In the genomic region with DNA sequence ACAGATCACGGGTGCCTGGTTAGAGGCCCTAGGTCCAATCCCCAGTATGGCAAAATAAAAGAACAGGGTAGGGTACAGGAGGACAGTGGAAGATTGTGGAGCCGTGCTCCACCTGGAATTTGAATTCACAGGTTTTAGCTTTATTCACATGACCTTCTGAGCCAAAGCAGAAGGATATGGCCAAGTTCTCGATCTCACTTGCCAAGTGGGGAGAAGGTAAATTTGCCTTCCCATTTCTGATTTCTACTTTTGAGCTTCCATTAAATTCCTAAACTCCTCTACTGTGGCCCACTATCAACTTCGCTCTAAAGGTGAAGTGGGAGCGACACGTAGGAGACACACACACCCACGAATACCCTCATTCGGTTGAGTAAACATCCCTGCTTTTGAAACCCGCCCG, we compare ENCODE assay signal across 8 mouse cellular contexts. TPM values are rescaled to one million over a fixed set of nuclear protein-coding genes. Genes with fewer than 3 reads are reported as not detected.
DNase-seq lines count a peak whose midpoint lies in the region; ATAC-seq and TF ChIP-seq lines count a peak whose summit lies in the region.

No protein-coding gene starts in this region.

- DNase-seq in left cerebral cortex, adult 2 months (ENCODE audit: extremely low spot score in 1 of 2, low spot score in 2 of 2) = no peak
- DNase-seq in left cerebral cortex, postnatal 25 days (ENCODE audit: low spot score in 2 of 2) = no peak
- DNase-seq in hindbrain, postnatal 0 days (ENCODE audit: low spot score) = no peak
- DNase-seq in midbrain, postnatal 0 days (ENCODE audit: low spot score) = no peak
- DNase-seq in left cerebral cortex, adult 8-10 months (ENCODE audit: low spot score in 2 of 2) = no peak
- DNase-seq in spleen, postnatal 36 days (ENCODE audit: low spot score in 2 of 2) = no peak
- DNase-seq in lung, postnatal 36 days = no peak

- H3K4me3 ChIP-seq in left cerebral cortex, adult 2 months = peak overlapping the region; percentile 98
- H3K4me3 ChIP-seq in embryonic facial prominence, embryonic 12.5 days = peak overlapping the region; percentile 88
- peak overlapping the region; percentile 90 for H3K4me3 ChIP-seq in hindbrain, postnatal 0 days (ENCODE audit: low read length)
- H3K4me3 ChIP-seq in midbrain, postnatal 0 days (ENCODE audit: low read depth, low read length) = peak overlapping the region; percentile 87

- no peak for ATAC-seq in embryonic facial prominence, embryonic 12.5 days (ENCODE audit: insufficient number of reproducible peaks, insufficient read depth, low FRiP score, low TSS enrichment)
- no peak for ATAC-seq in hindbrain, postnatal 0 days
- ATAC-seq in midbrain, postnatal 0 days (ENCODE audit: low FRiP score) = no peak

- peak overlapping the region; percentile 89 for H3K9ac ChIP-seq in embryonic facial prominence, embryonic 12.5 days
- peak overlapping the region; percentile 80 for H3K9ac ChIP-seq in hindbrain, postnatal 0 days (replicated peaks; ENCODE audit: low read length)
- H3K9ac ChIP-seq in midbrain, postnatal 0 days (replicated peaks; ENCODE audit: low read length, poor library complexity, severe bottlenecking) = peak overlapping the region; percentile 92

- H3K36me3 ChIP-seq in embryonic facial prominence, embryonic 12.5 days = peaks cover 17% of the 10 kb centered on the region
- H3K36me3 ChIP-seq in hindbrain, postnatal 0 days (ENCODE audit: insufficient read depth, low read length) = no peaks in the 10 kb centered on the region
- peaks cover 7% of the 10 kb centered on the region; the same call in 1 of the 2 replicates for H3K36me3 ChIP-seq in midbrain, postnatal 0 days (ENCODE audit: insufficient read depth, low read length)

- H3K4me2 ChIP-seq in embryonic facial prominence, embryonic 12.5 days (replicated peaks) = peak overlapping the region; percentile 77
- H3K4me2 ChIP-seq in hindbrain, postnatal 0 days (ENCODE audit: low read depth, low read length) = peak overlapping the region; percentile 82
- peak overlapping the region; percentile 84 for H3K4me2 ChIP-seq in midbrain, postnatal 0 days (ENCODE audit: low read depth, low read length, poor library complexity, severe bottlenecking)

- no peaks in the 10 kb centered on the region for H3K27me3 ChIP-seq in embryonic facial prominence, embryonic 12.5 days
- H3K27me3 ChIP-seq in hindbrain, postnatal 0 days (ENCODE audit: insufficient read depth, low read length) = no peaks in the 10 kb centered on the region
- H3K27me3 ChIP-seq in midbrain, postnatal 0 days (ENCODE audit: insufficient read depth, low read length) = no peaks in the 10 kb centered on the region

- intact Hi-C loops in left cerebral cortex, adult 2 months (cut with DNase I) = no loop called here
- intact Hi-C loops in left cerebral cortex, postnatal 25 days (cut with DNase I) = no loop called here

- H3K4me1 ChIP-seq in embryonic facial prominence, embryonic 12.5 days = peaks cover 52% of the 10 kb centered on the region
- H3K4me1 ChIP-seq in hindbrain, postnatal 0 days (ENCODE audit: insufficient read depth, low read length) = peaks cover 38% of the 10 kb centered on the region
- peaks cover 25% of the 10 kb centered on the region for H3K4me1 ChIP-seq in midbrain, postnatal 0 days (ENCODE audit: insufficient read depth, low read length)

- no peak for TF ChIP-seq CTCF in left cerebral cortex, adult 2 months (IDR thresholded peaks at IDR 0.05)
- no peak for TF ChIP-seq CTCF in hindbrain, postnatal 0 days (IDR thresholded peaks at IDR 0.05; ENCODE audit: low read depth)
- TF ChIP-seq CTCF in midbrain, postnatal 0 days (IDR thresholded peaks at IDR 0.05) = no peak

- peak overlapping the region; percentile 93 for H3K27ac ChIP-seq in left cerebral cortex, adult 2 months
- peak overlapping the region; percentile 97 for H3K27ac ChIP-seq in embryonic facial prominence, embryonic 12.5 days
- H3K27ac ChIP-seq in hindbrain, postnatal 0 days = peak overlapping the region; percentile 94; the same call in 1 of the 2 replicates
- H3K27ac ChIP-seq in midbrain, postnatal 0 days (ENCODE audit: low read depth, low read length) = no peak overlapping the region

- WGBS in embryonic facial prominence, embryonic 12.5 days = 19% methylated on average over 10 of the region's 10 CpGs
- 13% methylated on average over 10 of the region's 10 CpGs for WGBS in hindbrain, postnatal 0 days
- WGBS in midbrain, postnatal 0 days = 16% methylated on average over 10 of the region's 10 CpGs

- no peaks in the 10 kb centered on the region for H3K9me3 ChIP-seq in embryonic facial prominence, embryonic 12.5 days
- no peaks in the 10 kb centered on the region for H3K9me3 ChIP-seq in hindbrain, postnatal 0 days (ENCODE audit: low read length)
- no peaks in the 10 kb centered on the region for H3K9me3 ChIP-seq in midbrain, postnatal 0 days (ENCODE audit: low read length)

RNA-seq across cellular contexts. Expression of a gene that starts 0.9 kb away (rescaled TPM):
- total RNA-seq in left cerebral cortex, adult 2 months (2021) = 100 to 1,000 TPM; 281 to 290 TPM
- 100 to 1,000 TPM; 258 to 264 TPM for total RNA-seq in left cerebral cortex, postnatal 25 days (2021)
- 72.6 and 75.8 TPM in 2 replicates for polyA plus RNA-seq in embryonic facial prominence, embryonic 12.5 days (2016; fragmentation: Nextera tagmentation; extraction: Ambion mirVana)
- 91.4 and 92.8 TPM in 2 replicates for total RNA-seq in hindbrain, postnatal 0 days (2014; rRNA removed)
- 67.2 and 69.0 TPM in 2 replicates for polyA plus RNA-seq in hindbrain, postnatal 0 days (2015; fragmentation: Nextera tagmentation; extraction: Ambion mirVana)
- 86.0 and 88.0 TPM in 2 replicates for total RNA-seq in midbrain, postnatal 0 days (2014; rRNA removed)
- 64.5 and 68.9 TPM in 2 replicates for polyA plus RNA-seq in midbrain, postnatal 0 days (2015; fragmentation: Nextera tagmentation; extraction: Ambion mirVana)
- total RNA-seq in left cerebral cortex, adult 8-10 months (2022) = 100 to 1,000 TPM; 301 to 348 (median 321) TPM

RNA-seq across cellular contexts. Expression of a gene that starts 20.8 kb away (rescaled TPM):
- 1 to 10 TPM; 4.8 to 5.0 TPM for total RNA-seq in left cerebral cortex, adult 2 months (2021)
- total RNA-seq in left cerebral cortex, postnatal 25 days (2021) = 1 to 10 TPM; 3.8 to 6.0 TPM
- 88.9 and 94.3 TPM in 2 replicates for polyA plus RNA-seq in embryonic facial prominence, embryonic 12.5 days (2016; fragmentation: Nextera tagmentation; extraction: Ambion mirVana)
- total RNA-seq in hindbrain, postnatal 0 days (2014; rRNA removed) = 6.3 and 12.6 TPM in 2 replicates
- 26.4 and 28.1 TPM in 2 replicates for polyA plus RNA-seq in hindbrain, postnatal 0 days (2015; fragmentation: Nextera tagmentation; extraction: Ambion mirVana)
- 12.7 and 12.9 TPM in 2 replicates for total RNA-seq in midbrain, postnatal 0 days (2014; rRNA removed)
- polyA plus RNA-seq in midbrain, postnatal 0 days (2015; fragmentation: Nextera tagmentation; extraction: Ambion mirVana) = 16.7 and 20.3 TPM in 2 replicates
- total RNA-seq in left cerebral cortex, adult 8-10 months (2022) = 10 to 100 TPM in 1 of 4 experiments, 1 to 10 TPM in 3; 6.4 to 10.7 (median 6.8) TPM

RNA-seq across cellular contexts. Expression of a gene that starts 40.0 kb away (rescaled TPM):
- total RNA-seq in left cerebral cortex, adult 2 months (2021) = 10 to 100 TPM; 45.5 to 46.5 TPM
- 10 to 100 TPM; 47.0 to 47.7 TPM for total RNA-seq in left cerebral cortex, postnatal 25 days (2021)
- polyA plus RNA-seq in embryonic facial prominence, embryonic 12.5 days (2016; fragmentation: Nextera tagmentation; extraction: Ambion mirVana) = 160 and 169 TPM in 2 replicates
- 23.1 and 27.9 TPM in 2 replicates for total RNA-seq in hindbrain, postnatal 0 days (2014; rRNA removed)
- polyA plus RNA-seq in hindbrain, postnatal 0 days (2015; fragmentation: Nextera tagmentation; extraction: Ambion mirVana) = 57.2 and 63.0 TPM in 2 replicates
- total RNA-seq in midbrain, postnatal 0 days (2014; rRNA removed) = 29.0 and 38.1 TPM in 2 replicates
- 47.6 and 53.2 TPM in 2 replicates for polyA plus RNA-seq in midbrain, postnatal 0 days (2015; fragmentation: Nextera tagmentation; extraction: Ambion mirVana)
- 10 to 100 TPM; 36.5 to 43.3 (median 38.9) TPM for total RNA-seq in left cerebral cortex, adult 8-10 months (2022)

RNA-seq across cellular contexts. Expression of a gene that starts 51.5 kb away (rescaled TPM):
- total RNA-seq in left cerebral cortex, adult 2 months (2021) = 10 to 100 TPM; 49.7 to 52.2 TPM
- 10 to 100 TPM; 43.3 to 47.3 TPM for total RNA-seq in left cerebral cortex, postnatal 25 days (2021)
- polyA plus RNA-seq in embryonic facial prominence, embryonic 12.5 days (2016; fragmentation: Nextera tagmentation; extraction: Ambion mirVana) = 27.6 and 28.5 TPM in 2 replicates
- total RNA-seq in hindbrain, postnatal 0 days (2014; rRNA removed) = 66.0 and 71.4 TPM in 2 replicates
- 36.5 and 40.9 TPM in 2 replicates for polyA plus RNA-seq in hindbrain, postnatal 0 days (2015; fragmentation: Nextera tagmentation; extraction: Ambion mirVana)
- 61.6 and 61.9 TPM in 2 replicates for total RNA-seq in midbrain, postnatal 0 days (2014; rRNA removed)
- polyA plus RNA-seq in midbrain, postnatal 0 days (2015; fragmentation: Nextera tagmentation; extraction: Ambion mirVana) = 36.6 and 38.9 TPM in 2 replicates
- total RNA-seq in left cerebral cortex, adult 8-10 months (2022) = 10 to 100 TPM; 38.4 to 49.2 (median 44.4) TPM
